Mouse (Mus musculus) neural tube, embryonic 13.5 days (tissue): Measurements from ENCODE around the gene Slc38a1. TPM values are rescaled to one million over a fixed set of nuclear protein-coding genes. Genes with fewer than 3 reads are reported as not detected.
A peak's percentile ranks its signal among the peaks of the same experiment; 100 is the strongest.

Source experiments
- ATAC-seq: fragments of 200-750 bp; cut with Nextera tagmentation; 2 replicates; pipeline ENCODE4 v1.8.0; 2017; ENCODE audit warnings: low read depth, mild to moderate bottlenecking, moderate TSS enrichment, moderate library complexity
- H3K27ac ChIP-seq: fragments of 300-500 bp; sonication (generic); replicated peaks from 2 replicates; pipeline ENCODE4 v1.5.1; 2015; ENCODE audit warnings: moderate library complexity, mild to moderate bottlenecking, inconsistent platforms
- H3K27me3 ChIP-seq: fragments of 300-500 bp; sonication (generic); 2 replicates; pipeline ENCODE4 v1.6.1; 2015; ENCODE audit warnings: mild to moderate bottlenecking, inconsistent platforms
- H3K36me3 ChIP-seq: fragments of 300-500 bp; sonication (generic); 2 replicates; pipeline ENCODE4 v1.6.1; 2015; ENCODE audit warnings: mild to moderate bottlenecking, inconsistent platforms
- H3K4me1 ChIP-seq: fragments of 300-500 bp; sonication (generic); replicated peaks from 2 replicates; pipeline ENCODE4 v1.6.1; 2015; ENCODE audit warnings: inconsistent platforms
- H3K4me2 ChIP-seq: fragments of 300-500 bp; sonication (generic); 2 replicates; pipeline ENCODE4 v1.6.1; 2015; ENCODE audit warnings: inconsistent platforms, mild to moderate bottlenecking, moderate library complexity
- H3K4me3 ChIP-seq: fragments of 300-500 bp; sonication (generic); 2 replicates; pipeline ENCODE4 v1.5.1; 2015; ENCODE audit warnings: mild to moderate bottlenecking, inconsistent platforms
- H3K9ac ChIP-seq: fragments of 300-500 bp; sonication (generic); 2 replicates; pipeline ENCODE4 v1.6.1; 2015; ENCODE audit warnings: moderate library complexity, mild to moderate bottlenecking, inconsistent platforms
- H3K9me3 ChIP-seq: fragments of 300-500 bp; sonication (generic); 2 replicates; pipeline ENCODE4 v1.6.1; 2016; ENCODE audit warnings: inconsistent platforms
- WGBS: fragments of 180-500 bp; shearing (Covaris S2); methylation state at CpG from one replicate; pipeline ENCODE4 v1.1.7; 2015; 5-methylcytosine and 5-hydroxymethylcytosine counted together
- polyA plus RNA-seq: library from polyadenylated mRNA; unstranded; fragments of >200 nt; fragmentation: Nextera tagmentation; extraction: Ambion mirVana; gene quantifications from 2 replicates; pipeline ENCODE4 v1.2.1, GENCODE M21; 2015

Slc38a1 gene
- polyA plus RNA-seq, 1 experiment from 2014 or later, result 140 TPM

- Histone ChIP-seq H3K36me3 (no peaks in the 10 kb centered on the region), H3K9ac (no peak overlapping the region), H3K27ac (no peak overlapping the region), H3K4me2 (no peak overlapping the region), H3K4me1 (peaks cover 12% of the 10 kb centered on the region), H3K27me3 (peaks cover 10% of the 10 kb centered on the region; the same call in 1 of the 2 replicates), H3K4me3 (no peak overlapping the region), H3K9me3 (no peaks in the 10 kb centered on the region)
- 70% methylated on average over 19 of the region's 19 CpGs for WGBS
- no peak for ATAC-seq
These were observed 36.4 kb upstream of the Slc38a1 start for GRCm38 (mm10) chr15:96678871-96679773.

DNA sequence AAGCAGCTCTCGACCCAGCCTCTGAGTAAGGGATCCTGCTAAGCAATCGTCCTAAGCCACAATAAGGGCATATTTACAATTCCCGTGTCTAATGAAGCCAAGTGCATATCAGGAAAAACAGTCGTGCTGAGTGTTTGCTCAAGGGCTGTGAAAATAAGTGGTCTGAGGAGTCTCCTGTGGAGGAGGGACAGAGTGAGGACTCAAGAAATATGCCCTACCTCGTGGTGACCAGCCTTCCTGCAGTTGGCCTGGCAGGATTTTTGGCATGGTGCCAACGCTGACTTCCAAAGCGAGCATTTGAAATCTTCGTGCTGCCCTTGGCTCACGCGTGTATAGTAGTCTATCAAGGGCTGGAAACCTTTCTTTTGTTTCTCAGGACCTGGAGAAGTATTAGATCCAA lies 33.8 kb upstream of the Slc38a1 start:
- H3K9ac ChIP-seq, result no peak overlapping the region
- peaks cover 10% of the 10 kb centered on the region; the same call in 1 of the 2 replicates for H3K27me3 ChIP-seq
- no peak overlapping the region for H3K4me3 ChIP-seq
- no peaks in the 10 kb centered on the region for H3K36me3 ChIP-seq
- H3K4me2 ChIP-seq, result no peak overlapping the region
- ATAC-seq, result no peak
- H3K27ac ChIP-seq, result no peak overlapping the region
- no peaks in the 10 kb centered on the region for H3K9me3 ChIP-seq
- 48% methylated on average over 10 of the region's 10 CpGs for WGBS
- peaks cover 12% of the 10 kb centered on the region for H3K4me1 ChIP-seq

- ATAC-seq, result no peak
- Histone ChIP-seq H3K9me3 (no peaks in the 10 kb centered on the region), H3K4me2 (no peak overlapping the region), H3K4me1 (peaks cover 12% of the 10 kb centered on the region), H3K36me3 (no peaks in the 10 kb centered on the region), H3K27me3 (peaks cover 6% of the 10 kb centered on the region; the same call in 1 of the 2 replicates), H3K27ac (no peak overlapping the region), H3K4me3 (no peak overlapping the region), H3K9ac (no peak overlapping the region)
- WGBS, result 77% methylated on average over 15 of the region's 15 CpGs
These were observed 33.0 kb upstream of the Slc38a1 start for GRCm38 (mm10) chr15:96675744-96676143.

DNA sequence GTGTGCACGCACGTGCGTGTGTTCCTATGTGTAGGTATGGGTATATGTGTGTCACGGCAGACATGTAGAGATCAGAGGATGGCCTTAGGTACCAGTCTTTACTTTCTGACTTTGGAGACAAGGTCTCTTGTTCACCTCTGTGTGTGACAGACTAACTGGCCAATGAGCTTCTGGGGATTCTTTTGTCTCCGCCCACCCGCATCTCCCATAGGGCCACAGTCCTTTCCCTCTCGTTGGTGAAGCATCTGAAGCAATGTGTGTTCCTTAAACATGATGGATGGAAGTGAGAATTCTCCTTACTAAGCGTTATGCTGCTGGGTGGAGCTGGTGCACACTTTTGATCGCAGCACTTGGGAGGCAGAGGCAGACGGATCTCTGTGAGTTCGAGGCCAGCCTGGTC lies 32.3 kb upstream of the Slc38a1 start:
- H3K27ac ChIP-seq, result no peak overlapping the region
- H3K9me3 ChIP-seq, result no peaks in the 10 kb centered on the region
- H3K9ac ChIP-seq, result no peak overlapping the region
- H3K4me1 ChIP-seq, result peaks cover 12% of the 10 kb centered on the region
- H3K36me3 ChIP-seq, result no peaks in the 10 kb centered on the region
- H3K27me3 ChIP-seq, result peaks cover 6% of the 10 kb centered on the region; the same call in 1 of the 2 replicates
- no peak for ATAC-seq
- no peak overlapping the region for H3K4me2 ChIP-seq
- H3K4me3 ChIP-seq, result no peak overlapping the region
- 79% methylated on average over 11 of the region's 11 CpGs for WGBS

GRCm38 (mm10) chr15:96674089-96674488 lies 31.4 kb upstream of the Slc38a1 start:
- H3K4me1 ChIP-seq, result peaks cover 12% of the 10 kb centered on the region
- 84% methylated on average over 1 of the region's 1 CpGs for WGBS
- no peak for ATAC-seq
- no peaks in the 10 kb centered on the region for H3K36me3 ChIP-seq
- H3K27me3 ChIP-seq, result no peaks in the 10 kb centered on the region; the same call in 1 of the 2 replicates
- H3K9me3 ChIP-seq, result no peaks in the 10 kb centered on the region
- H3K27ac ChIP-seq, result no peak overlapping the region
- no peak overlapping the region for H3K9ac ChIP-seq
- no peak overlapping the region for H3K4me3 ChIP-seq
- no peak overlapping the region for H3K4me2 ChIP-seq

- Histone ChIP-seq H3K4me1 (peaks cover 5% of the 10 kb centered on the region; the same call in 1 of the 2 replicates), H3K9me3 (no peaks in the 10 kb centered on the region), H3K4me2 (no peak overlapping the region), H3K4me3 (no peak overlapping the region), H3K27me3 (no peaks in the 10 kb centered on the region; the same call in 1 of the 2 replicates), H3K36me3 (no peaks in the 10 kb centered on the region), H3K27ac (no peak overlapping the region), H3K9ac (no peak overlapping the region)
- 81% methylated on average over 6 of the region's 6 CpGs for WGBS
- ATAC-seq, result no peak
These were observed 27.0 kb upstream of the Slc38a1 start for GRCm38 (mm10) chr15:96669721-96670120.

- ATAC-seq, result peak; percentile 71; the same call in 1 of the 2 replicates
- peaks cover 5% of the 10 kb centered on the region; the same call in 1 of the 2 replicates for H3K4me1 ChIP-seq
- H3K4me3 ChIP-seq, result peak overlapping the region; percentile 5; the same call in 1 of the 2 replicates
These were observed 23.9 kb upstream of the Slc38a1 start for GRCm38 (mm10) chr15:96666663-96667062.

DNA sequence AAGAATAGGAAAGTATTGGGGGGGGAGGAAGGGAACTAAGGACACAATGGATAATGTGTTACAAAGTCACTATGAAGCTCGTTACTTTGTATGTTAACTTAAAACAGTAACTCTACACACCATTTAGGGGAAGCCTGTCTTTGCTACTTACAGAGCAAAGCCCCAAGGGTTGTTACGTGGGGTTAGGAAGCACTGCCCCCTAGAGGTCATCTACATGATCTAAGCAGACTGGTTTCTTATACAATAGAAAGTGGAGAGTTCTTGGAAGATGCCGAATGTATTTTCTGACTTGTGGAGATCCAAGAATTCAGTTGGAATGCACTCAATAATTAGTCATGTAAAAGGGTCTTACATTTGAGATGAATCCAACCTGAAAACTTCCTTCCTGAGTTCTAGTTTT lies 23.2 kb upstream of the Slc38a1 start:
- Histone ChIP-seq H3K36me3 (no peaks in the 10 kb centered on the region), H3K9me3 (no peaks in the 10 kb centered on the region), H3K4me1 (peaks cover 5% of the 10 kb centered on the region; the same call in 1 of the 2 replicates), H3K9ac (no peak overlapping the region), H3K4me2 (peak overlapping the region; percentile 46; the same call in 1 of the 2 replicates), H3K4me3 (no peak overlapping the region), H3K27ac (no peak overlapping the region), H3K27me3 (no peaks in the 10 kb centered on the region)
- ATAC-seq, result peak; percentile 89; the same call in 1 of the 2 replicates
- WGBS, result 11% methylated on average over 3 of the region's 3 CpGs

More at GRCm38 (mm10) chr15:96666663-96667062, 23.9 kb upstream of the Slc38a1 start:
- no peaks in the 10 kb centered on the region for H3K36me3 ChIP-seq
- H3K4me2 ChIP-seq, result peak overlapping the region; percentile 46
- no peak overlapping the region for H3K27ac ChIP-seq
- WGBS, result 8% methylated on average over 7 of the region's 7 CpGs
- no peaks in the 10 kb centered on the region for H3K27me3 ChIP-seq
- H3K9ac ChIP-seq, result 0 out of 2 replicates have a peak overlapping the region, but pooled peaks have one; percentile 6
- H3K9me3 ChIP-seq, result no peaks in the 10 kb centered on the region

GRCm38 (mm10) chr15:96660590-96661141 lies 18.0 kb upstream of the Slc38a1 start:
- Histone ChIP-seq H3K27ac (no peak overlapping the region), H3K36me3 (no peaks in the 10 kb centered on the region), H3K9ac (no peak overlapping the region), H3K27me3 (no peaks in the 10 kb centered on the region), H3K4me3 (no peak overlapping the region), H3K9me3 (no peaks in the 10 kb centered on the region), H3K4me2 (no peak overlapping the region), H3K4me1 (no peaks in the 10 kb centered on the region)
- 70% methylated on average over 13 of the region's 13 CpGs for WGBS
- no peak for ATAC-seq

- ATAC-seq, result no peak
- Histone ChIP-seq H3K4me2 (no peak overlapping the region), H3K4me1 (no peaks in the 10 kb centered on the region), H3K27me3 (no peaks in the 10 kb centered on the region), H3K9me3 (no peaks in the 10 kb centered on the region), H3K36me3 (no peaks in the 10 kb centered on the region), H3K27ac (no peak overlapping the region), H3K9ac (no peak overlapping the region), H3K4me3 (no peak overlapping the region)
- 84% methylated on average over 14 of the region's 14 CpGs for WGBS
These were observed 15.5 kb upstream of the Slc38a1 start for GRCm38 (mm10) chr15:96658275-96658602.

GRCm38 (mm10) chr15:96657576-96658274 lies 15.0 kb upstream of the Slc38a1 start:
- 70% methylated on average over 17 of the region's 17 CpGs for WGBS
- no peaks in the 10 kb centered on the region for H3K9me3 ChIP-seq
- ATAC-seq, result no peak
- peaks cover 5% of the 10 kb centered on the region; the same call in 1 of the 2 replicates for H3K4me1 ChIP-seq
- H3K9ac ChIP-seq, result no peak overlapping the region
- H3K27ac ChIP-seq, result no peak overlapping the region
- no peaks in the 10 kb centered on the region for H3K27me3 ChIP-seq
- H3K4me2 ChIP-seq, result no peak overlapping the region
- no peak overlapping the region for H3K4me3 ChIP-seq
- no peaks in the 10 kb centered on the region for H3K36me3 ChIP-seq

GRCm38 (mm10) chr15:96655514-96655913 lies 12.8 kb upstream of the Slc38a1 start:
- no peak overlapping the region for H3K9ac ChIP-seq
- no peak overlapping the region for H3K4me2 ChIP-seq
- no peaks in the 10 kb centered on the region for H3K27me3 ChIP-seq
- no peaks in the 10 kb centered on the region for H3K36me3 ChIP-seq
- peaks cover 6% of the 10 kb centered on the region; the same call in 1 of the 2 replicates for H3K4me1 ChIP-seq
- ATAC-seq, result no peak
- H3K27ac ChIP-seq, result no peak overlapping the region
- H3K9me3 ChIP-seq, result no peaks in the 10 kb centered on the region
- 87% methylated on average over 14 of the region's 14 CpGs for WGBS
- no peak overlapping the region for H3K4me3 ChIP-seq
